Mouse (Mus musculus) ES-Bruce4 (cell line): Measurements from ENCODE around the gene Pcdh9.

ENCODE experiments used
- CTCF ChIP-seq: IDR thresholded peaks from one replicate; pipeline ENCODE4 v1.8.1; 2011; ENCODE audit warnings: low read depth, low read length
- EP300 ChIP-seq: IDR thresholded peaks from 2 replicates; pipeline ENCODE4 v1.6.1; 2011; ENCODE audit warnings: low read depth, low read length; ENCODE audit not compliant: insufficient read depth
- POLR2A ChIP-seq: IDR thresholded peaks from one replicate; pipeline ENCODE4 v1.8.1; 2011; ENCODE audit warnings: low read length; ENCODE audit not compliant: insufficient read depth

GRCm38 (mm10) chr14:93168367-93168766 is 722.1 kb downstream of the Pcdh9 start:
- TF ChIP-seq POLR2A = no peak
- TF ChIP-seq CTCF = no peak
- TF ChIP-seq EP300 = no peak
